Mouse (Mus musculus) liver, adult 2 months (tissue): ENCODE measurements around the gene Psmc3ip.

ENCODE experiments used
- CTCF ChIP-seq: fragments of 200-500 bp; IDR thresholded peaks from 2 replicates; pipeline ENCODE4 v1.5.1; 2011; ENCODE audit warnings: low read depth, low read length, control low read depth
- POLR2A ChIP-seq: fragments of 200-500 bp; IDR thresholded peaks from 2 replicates; pipeline ENCODE4 v1.6.1; 2011; ENCODE audit warnings: low read length, control low read depth; ENCODE audit not compliant: insufficient read depth; ENCODE audit errors: extremely low read depth

GRCm38 (mm10) chr11:101085617-101086322 lies 9.5 kb downstream of the Psmc3ip start:
- TF ChIP-seq POLR2A (no peak), CTCF (no peak)
